Mouse (Mus musculus) CD4-positive, CD25-positive, alpha-beta regulatory T cell, adult 4 months (primary cell): ENCODE data around the gene Rtca. TPM values are rescaled to one million over a fixed set of nuclear protein-coding genes. Genes with fewer than 3 reads are reported as not detected.

Source experiments
- ATAC-seq: one replicate; pipeline ENCODE4 v1.8.0; 2017
- polyA plus RNA-seq, 2 experiments: library from polyadenylated mRNA; unstranded; fragments of 100-300 nt; shearing (Covaris generic); gene quantifications; one replicate each; pipeline ENCODE4 v1.2.1; 2017

The Rtca gene
- polyA plus RNA-seq, 2 experiments from 2014 or later, result 16.8 to 20.7 TPM

DNA sequence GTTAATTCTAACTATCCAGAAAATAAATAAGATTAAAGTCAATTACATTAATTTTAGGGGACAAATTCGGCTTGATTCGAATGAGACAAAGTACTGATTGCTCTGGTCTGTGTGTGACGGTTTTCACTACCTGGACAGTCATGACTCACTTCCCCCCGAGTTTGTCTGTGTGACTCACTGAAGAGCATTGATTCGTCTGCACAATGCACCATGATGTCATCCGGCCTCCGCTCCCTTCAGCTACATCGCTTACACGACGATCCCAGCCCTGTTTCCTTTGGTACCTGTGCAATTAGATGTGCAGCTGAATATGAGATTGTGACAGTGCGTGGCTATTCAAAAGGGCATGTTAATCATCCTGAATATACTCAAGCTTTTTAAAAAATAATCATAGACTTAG lies 33.4 kb downstream of the Rtca start:
- ATAC-seq, result peak; percentile 99

DNA sequence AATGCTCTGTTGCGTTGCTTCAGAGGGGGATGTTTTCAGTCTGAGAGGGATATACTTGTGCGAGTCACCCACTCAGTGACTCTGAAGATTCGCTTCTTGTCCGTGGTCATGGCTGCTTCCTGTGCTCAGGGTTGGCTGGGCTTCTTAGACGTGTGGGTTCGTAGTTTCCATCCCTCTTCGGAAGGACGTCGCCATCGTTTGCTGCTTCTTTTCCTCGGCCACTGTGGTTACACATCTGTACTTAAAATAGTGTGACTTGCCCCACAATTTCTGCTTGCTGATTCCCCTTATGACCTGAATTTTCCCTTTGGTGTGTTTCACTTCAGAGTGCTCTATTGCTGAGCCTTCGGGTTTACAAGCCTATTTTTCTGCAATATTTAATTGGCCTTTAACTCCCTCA lies 42.3 kb downstream of the Rtca start:
- peak; percentile 87 for ATAC-seq

DNA sequence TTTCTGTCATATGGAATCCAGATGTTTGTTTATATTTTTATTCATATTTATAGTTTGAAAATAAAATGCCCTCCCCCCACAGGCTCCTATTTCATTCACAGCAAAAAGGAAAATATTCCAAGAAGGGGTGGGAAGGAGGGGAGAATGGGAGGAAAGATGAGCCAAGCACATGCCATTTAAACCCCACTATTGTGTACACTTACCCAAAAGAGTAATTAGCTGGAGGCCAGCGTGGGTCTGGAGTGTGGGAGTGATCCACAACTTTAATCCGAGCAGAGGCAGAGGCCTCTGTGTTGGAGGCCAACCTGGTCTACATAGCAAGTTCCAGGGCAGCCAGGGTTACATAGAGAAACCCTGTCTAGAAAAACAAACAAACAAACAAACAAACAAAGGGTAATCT lies 43.7 kb downstream of the Rtca start:
- no peak for ATAC-seq

DNA sequence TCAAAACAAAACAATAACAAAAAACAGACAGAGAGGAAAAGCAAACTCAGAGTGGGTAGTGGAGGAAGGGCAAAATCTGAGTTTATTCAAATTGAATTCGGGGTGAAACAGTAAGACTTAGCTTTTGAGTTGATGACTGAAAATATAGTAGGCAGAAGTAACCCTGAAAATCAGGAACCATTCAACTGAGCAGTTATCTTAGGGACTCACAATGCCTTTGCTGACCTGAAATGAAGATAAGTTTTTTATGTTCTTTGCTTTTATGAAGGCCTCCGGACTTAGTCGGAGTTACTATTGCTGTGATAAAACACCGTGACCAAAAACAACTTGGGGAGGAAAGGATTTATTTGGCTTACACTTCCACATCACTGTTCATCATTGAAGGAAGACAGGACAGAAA lies 47.0 kb downstream of the Rtca start:
- ATAC-seq, result no peak

DNA sequence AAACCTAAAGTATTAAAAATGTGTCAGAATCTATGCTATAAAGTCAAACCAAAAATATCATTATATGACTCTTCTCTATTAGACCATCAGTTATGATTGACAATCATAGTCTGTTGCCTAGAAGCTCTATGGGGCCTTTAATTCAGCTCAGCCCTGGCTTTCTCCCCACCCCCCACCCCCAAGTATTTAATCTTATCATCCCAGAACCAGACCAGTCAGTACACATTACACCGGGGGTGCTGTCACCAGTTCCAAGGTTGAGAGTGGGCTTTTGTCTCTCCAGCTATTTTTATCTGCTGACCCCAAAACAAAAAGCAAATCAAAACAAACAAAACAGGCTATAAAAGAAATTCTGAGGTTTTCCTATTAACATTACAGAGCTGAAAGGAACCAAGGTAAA lies 53.5 kb downstream of the Rtca start:
- ATAC-seq, result no peak

DNA sequence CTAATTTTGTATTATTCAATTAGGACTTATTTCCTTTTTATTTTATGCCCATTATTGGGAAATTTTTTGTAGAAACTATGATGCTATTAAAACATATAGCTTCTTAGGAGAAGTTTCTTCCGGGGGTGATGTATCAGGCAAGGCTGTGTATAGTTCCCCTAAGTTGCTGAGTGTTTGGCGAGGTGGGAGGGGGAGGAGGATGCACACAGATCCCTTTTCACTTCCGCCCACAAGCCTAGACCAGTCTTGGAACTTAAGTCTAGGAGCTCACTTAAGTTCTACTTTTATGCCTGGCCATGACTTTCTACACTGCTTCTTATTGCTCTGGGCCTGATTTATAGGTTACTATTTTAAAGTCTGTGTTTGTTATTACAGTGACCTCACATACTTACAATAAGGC lies 57.3 kb downstream of the Rtca start:
- no peak for ATAC-seq

DNA sequence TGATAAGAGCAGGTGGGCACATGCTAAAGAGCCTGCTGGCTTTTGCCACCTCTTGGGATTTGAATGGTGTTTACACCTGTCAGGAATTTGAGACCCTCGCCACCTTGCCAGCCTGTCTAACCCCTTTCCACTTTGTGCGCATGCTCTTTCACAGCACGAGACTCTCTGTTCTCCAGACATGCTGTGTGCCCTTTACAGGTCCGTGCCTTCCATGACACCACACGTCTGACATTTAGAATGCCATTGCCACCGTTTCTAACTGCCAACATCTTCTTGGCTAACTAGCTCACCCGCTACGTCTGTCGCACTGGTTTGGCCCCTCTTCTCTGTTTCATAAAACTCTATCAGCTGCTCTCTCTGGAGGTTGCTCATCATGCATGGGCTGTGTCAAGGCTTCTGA lies 63.7 kb downstream of the Rtca start:
- no peak for ATAC-seq

DNA sequence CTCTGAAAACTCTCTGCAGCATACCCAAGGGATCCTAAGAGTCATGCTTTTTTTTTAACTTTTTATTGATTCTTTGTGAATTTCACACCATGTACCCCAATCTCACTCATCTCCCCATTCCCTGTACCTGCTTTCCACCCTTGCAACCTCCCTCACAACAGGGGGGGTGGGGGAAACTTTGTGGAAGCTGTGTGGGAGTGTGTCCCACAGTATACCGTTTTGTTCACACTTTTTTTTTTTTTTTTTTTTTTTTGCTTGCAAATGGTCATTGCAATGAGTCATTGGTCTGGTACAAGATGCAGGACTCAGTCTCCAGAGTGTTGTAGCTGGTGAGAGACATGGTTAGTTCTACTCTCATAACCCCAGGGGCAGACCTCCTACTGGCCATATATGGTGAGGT lies 65.2 kb downstream of the Rtca start:
- no peak for ATAC-seq

DNA sequence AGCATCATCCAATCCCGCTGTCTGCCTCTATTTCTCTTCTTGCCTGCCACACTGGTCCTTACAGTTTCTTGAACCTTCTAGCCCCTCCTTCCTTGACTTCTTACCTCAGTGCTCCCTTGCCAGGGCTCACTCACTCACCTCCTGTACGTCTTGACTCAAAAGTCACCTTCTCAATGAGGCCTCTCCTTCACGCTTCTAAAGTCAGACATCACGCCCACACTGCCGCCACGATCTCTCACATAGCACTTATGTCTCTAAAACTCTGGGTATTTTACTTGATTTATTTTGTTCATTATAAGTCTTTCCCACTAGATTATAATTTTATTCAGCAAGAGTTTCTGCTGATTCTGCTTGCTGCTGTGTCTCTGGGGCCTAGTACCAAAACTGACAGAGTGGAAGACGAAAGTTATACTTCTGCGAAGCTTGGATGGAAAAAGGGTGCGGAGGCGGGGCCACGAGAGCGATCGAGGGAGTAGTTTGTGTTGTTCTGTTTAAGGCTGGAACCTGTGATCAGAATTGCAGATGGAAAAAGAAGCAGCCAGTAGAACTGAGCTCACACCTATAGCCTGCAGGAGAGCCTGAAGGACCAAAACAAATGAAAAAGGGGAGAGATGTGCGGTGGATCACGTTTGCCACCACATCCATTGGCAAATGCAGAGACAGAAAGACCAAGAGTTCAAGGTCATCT lies 66.3 kb downstream of the Rtca start:
- ATAC-seq, result peak; percentile 63

DNA sequence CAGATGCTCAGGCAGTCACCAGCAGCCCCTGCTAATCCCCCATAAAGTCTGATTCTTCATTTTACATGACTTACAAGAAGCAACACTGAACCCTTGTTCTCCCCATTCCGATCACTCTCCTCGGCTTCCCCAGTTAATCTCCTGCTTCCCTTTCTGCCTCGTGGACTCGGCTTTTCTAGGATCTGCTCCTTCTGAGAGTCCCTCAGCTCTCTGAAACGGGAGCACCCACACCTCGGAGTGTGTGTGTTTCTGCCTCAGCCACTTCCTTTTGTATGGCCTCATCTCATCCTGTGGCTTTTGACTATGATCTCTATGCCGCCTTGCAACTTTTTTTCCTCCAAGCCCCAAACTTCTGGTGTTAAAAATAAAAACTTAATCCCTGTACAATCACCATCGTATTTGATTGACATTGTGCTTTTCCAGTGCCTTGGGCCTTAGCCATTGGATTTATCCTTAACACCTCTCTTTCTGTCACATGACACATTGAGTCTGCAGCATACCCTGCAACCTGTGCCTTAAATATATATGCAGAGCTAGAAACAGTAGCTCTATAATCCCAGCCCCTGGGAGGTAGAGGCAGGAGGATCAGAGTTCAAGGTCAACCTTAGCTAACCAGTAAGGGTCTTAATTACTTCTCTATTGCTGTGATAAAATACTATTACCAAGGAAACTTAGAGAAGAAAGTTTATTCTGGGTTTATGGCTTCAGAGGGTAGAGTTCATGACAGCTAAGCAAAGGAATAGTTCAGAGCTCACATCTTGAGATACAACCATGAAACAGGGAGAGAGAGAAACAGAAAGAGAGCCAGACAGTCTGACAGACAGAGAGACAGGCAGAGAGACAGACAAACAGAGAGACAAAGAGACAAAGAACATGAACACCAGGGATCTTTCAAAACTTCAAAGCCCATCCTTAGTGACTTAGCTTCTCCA lies 67.7 kb downstream of the Rtca start:
- ATAC-seq, result peak; percentile 63

Other genes with a start within 250 kb of the Rtca start
- 10 to 100 TPM; 10.1 to 10.5 TPM for gene Cdc14a, start 84.2 kb downstream of the Rtca start, polyA plus RNA-seq
- 10 to 100 TPM; 12.5 to 13.6 TPM for gene Dbt, start 4.9 kb upstream of the Rtca start, polyA plus RNA-seq
- gene Lrrc39, start 54.8 kb upstream of the Rtca start, polyA plus RNA-seq, result under 1 TPM; 0.94 to 0.98 TPM
- 10 to 100 TPM; 11.5 to 15.3 TPM for gene Sass6, start 86.8 kb upstream of the Rtca start, polyA plus RNA-seq
- gene Trmt13, start 106.4 kb upstream of the Rtca start, polyA plus RNA-seq, result 10 to 100 TPM; 38.2 to 39.0 TPM
- 10 to 100 TPM; 84.4 to 86.1 TPM for gene Mfsd14a, start 154.5 kb upstream of the Rtca start, polyA plus RNA-seq
- gene Gm43191, start 173.1 kb upstream of the Rtca start, polyA plus RNA-seq, result not detected
- gene Slc35a3, start 204.6 kb upstream of the Rtca start, polyA plus RNA-seq, result 1 to 10 TPM; 5.8 to 7.1 TPM